Mouse (Mus musculus) lung, embryonic 14.5 days (tissue): ENCODE measurements around the gene Gng11. TPM values are rescaled to one million over a fixed set of nuclear protein-coding genes. Genes with fewer than 3 reads are reported as not detected.
A peak's percentile ranks its signal among the peaks of the same experiment; 100 is the strongest.

Experiments used
- ATAC-seq: fragments of 200-750 bp; cut with Nextera tagmentation; 2 replicates; pipeline ENCODE4 v1.8.0; 2017; ENCODE audit warnings: mild to moderate bottlenecking, moderate TSS enrichment, moderate library complexity; ENCODE audit not compliant: insufficient read depth
- DNase-seq: peaks from one replicate; pipeline ENCODE4 v3.0.0-alpha.2; 2015
- H3K27ac ChIP-seq: fragments of 300-500 bp; sonication (generic); 2 replicates; pipeline ENCODE4 v1.5.1; 2014; ENCODE audit warnings: low read depth, mild to moderate bottlenecking, moderate library complexity
- H3K27me3 ChIP-seq: fragments of 300-500 bp; sonication (generic); 2 replicates; pipeline ENCODE4 v1.6.1; 2014; ENCODE audit warnings: low read length, control low read depth; ENCODE audit not compliant: insufficient read depth
- H3K36me3 ChIP-seq: fragments of 300-500 bp; sonication (generic); 2 replicates; pipeline ENCODE4 v1.6.1; 2014; ENCODE audit warnings: control low read depth; ENCODE audit not compliant: insufficient read depth
- H3K4me1 ChIP-seq: fragments of 300-500 bp; sonication (generic); 2 replicates; pipeline ENCODE4 v1.6.1; 2014; ENCODE audit warnings: antibody characterized with exemption, control low read depth; ENCODE audit not compliant: insufficient read depth
- H3K4me2 ChIP-seq: fragments of 300-500 bp; sonication (generic); 2 replicates; pipeline ENCODE4 v1.6.1; 2014; ENCODE audit warnings: mild to moderate bottlenecking
- H3K4me3 ChIP-seq: fragments of 300-500 bp; sonication (generic); 2 replicates; pipeline ENCODE4 v1.5.1; 2014; ENCODE audit warnings: low read depth, low read length
- H3K9ac ChIP-seq: fragments of 300-500 bp; sonication (generic); 2 replicates; pipeline ENCODE4 v1.6.1; 2014
- H3K9me3 ChIP-seq: fragments of 300-500 bp; sonication (generic); 2 replicates; pipeline ENCODE4 v1.6.1; 2016; ENCODE audit warnings: low read depth, low read length, control low read depth
- CTCF ChIP-seq: IDR thresholded peaks from 2 replicates; pipeline ENCODE4 v1.5.1; 2016; ENCODE audit warnings: antibody characterized with exemption, low read depth
- WGBS: fragments of 180-500 bp; shearing (Covaris S2); extraction: QIAGEN DNeasy Blood & Tissue Kit; methylation state at CpG from one replicate; pipeline ENCODE4 v1.1.7; 2014; 5-methylcytosine and 5-hydroxymethylcytosine counted together
- polyA plus RNA-seq: library from polyadenylated mRNA; unstranded; fragments of >200 nt; fragmentation: Nextera tagmentation; extraction: Ambion mirVana; gene quantifications from 2 replicates; pipeline ENCODE4 v1.2.1, GENCODE M21; 2014

Gene Gng11
- 116 and 117 TPM in 2 replicates for polyA plus RNA-seq

DNA sequence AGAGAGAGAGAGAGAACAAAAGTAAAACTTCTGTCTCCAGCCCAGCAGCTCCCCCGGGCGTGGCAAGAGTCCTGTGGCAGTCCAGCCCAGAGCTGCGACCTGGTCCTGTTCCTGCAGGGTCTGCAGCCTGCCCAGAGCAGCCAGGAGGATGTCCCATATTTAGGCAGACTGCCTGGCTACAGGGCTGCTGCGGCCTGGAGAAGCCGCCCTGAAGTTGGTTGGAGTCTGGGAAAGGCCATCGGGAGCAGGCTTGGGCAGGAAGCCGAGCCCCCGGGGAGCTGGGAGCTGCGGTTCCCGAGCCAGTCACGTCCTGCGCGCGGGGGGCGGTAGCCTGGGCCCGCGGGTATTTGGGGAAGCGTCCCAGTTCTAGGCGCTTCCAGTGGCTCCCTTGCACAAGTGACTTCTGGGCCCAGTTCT is at the start of gene Gng11:
Gene Gng11 (plus strand): TSS at position 15 of the 417 bp plus-strand sequence.
- Histone ChIP-seq H3K9ac (peak within 1 kb of the TSS; percentile 76), H3K36me3 (no peaks in the 10 kb centered on the region), H3K4me1 (0 out of 2 replicates have a peak, but pooled peaks cover 7% of the 10 kb centered on the region), H3K27me3 (no peaks in the 10 kb centered on the region), H3K4me2 (peak within 1 kb of the TSS; percentile 72), H3K9me3 (no peaks in the 10 kb centered on the region), H3K27ac (peak within 1 kb of the TSS; percentile 90), H3K4me3 (peak within 1 kb of the TSS; percentile 51)
- ATAC-seq (peak; percentile 90), DNase-seq (peak; percentile 83)
- no peak for TF ChIP-seq CTCF
- WGBS: 0% methylated on average over 19 of the region's 19 CpGs

DNA sequence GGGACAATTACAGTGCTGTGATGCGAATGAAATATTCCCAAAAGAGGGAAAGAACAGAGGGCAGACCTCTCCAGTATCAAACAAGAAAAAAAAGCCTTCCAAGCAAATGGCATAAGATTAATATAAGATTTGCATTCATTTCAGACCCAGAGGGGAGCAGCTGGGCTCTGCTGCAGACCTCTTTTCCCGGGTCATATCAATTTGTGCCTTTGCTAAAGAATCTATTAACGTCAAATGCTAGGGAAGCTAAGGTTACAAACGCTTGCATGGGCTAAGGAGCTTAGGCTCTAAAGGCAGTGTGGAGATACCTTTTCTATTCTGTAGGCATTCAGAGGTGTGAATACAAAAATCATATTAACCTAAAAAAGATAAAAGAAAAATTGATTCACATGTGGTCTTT is 48.7 kb upstream of the Gng11 start:
- Histone ChIP-seq H3K36me3 (no peaks in the 10 kb centered on the region), H3K9ac (no peak overlapping the region), H3K27me3 (no peaks in the 10 kb centered on the region), H3K4me3 (no peak overlapping the region), H3K9me3 (no peaks in the 10 kb centered on the region), H3K4me1 (no peaks in the 10 kb centered on the region), H3K4me2 (no peak overlapping the region), H3K27ac (no peak overlapping the region)
- ATAC-seq (no peak), DNase-seq (no peak)
- no peak for TF ChIP-seq CTCF
- 58% methylated on average over 4 of the region's 4 CpGs for WGBS

DNA sequence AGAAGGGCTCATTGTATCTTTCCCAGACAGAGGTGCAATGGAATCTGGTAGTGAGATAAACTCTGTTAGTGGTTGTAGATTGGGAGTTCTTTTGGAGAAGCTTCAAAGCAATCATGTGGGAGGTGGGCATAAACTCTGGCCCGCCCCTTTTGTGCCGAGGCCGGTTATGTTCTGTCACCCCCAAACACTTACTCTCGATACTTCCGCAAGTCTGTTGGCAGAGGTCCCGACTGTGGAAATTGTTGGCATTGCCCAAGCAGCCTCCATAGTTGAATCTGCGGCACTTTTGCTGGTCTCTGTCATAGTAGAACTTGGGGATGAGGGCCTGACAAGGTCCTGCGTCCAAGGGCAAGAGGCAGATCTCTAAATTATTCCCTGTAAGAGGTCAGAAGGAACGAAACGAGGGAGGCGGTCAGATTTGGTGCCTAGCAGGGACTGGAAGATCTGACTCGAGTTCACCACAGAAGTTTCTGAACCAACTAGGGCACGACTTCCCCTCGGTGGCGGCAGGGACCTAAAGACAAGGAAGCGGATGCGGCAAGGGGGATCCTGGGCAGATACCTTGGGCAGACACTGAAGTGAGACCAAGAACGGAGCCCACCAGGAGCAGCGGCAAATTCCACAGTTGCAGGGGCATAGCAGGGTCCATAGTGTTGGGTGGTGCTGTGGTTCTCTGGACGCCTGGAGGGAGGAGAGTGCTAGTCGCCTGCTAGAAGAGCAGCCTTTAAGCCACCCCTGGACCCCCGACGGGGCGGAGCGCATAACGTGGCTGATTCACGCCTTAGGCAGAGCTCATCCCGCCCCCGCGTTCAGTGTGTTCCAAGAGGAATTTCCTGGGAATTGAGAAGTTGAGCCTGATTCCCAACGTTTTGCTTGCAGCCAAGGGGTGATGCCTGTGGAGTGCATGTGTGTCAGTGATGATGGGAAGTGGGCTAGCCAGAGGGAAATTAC is 35.8 kb upstream of the Gng11 start:
- TF ChIP-seq CTCF: no peak
- H3K4me3 ChIP-seq: peak overlapping the region; percentile 26
- H3K4me2 ChIP-seq: peak overlapping the region; percentile 55
- no peaks in the 10 kb centered on the region for H3K9me3 ChIP-seq
- H3K27me3 ChIP-seq: no peaks in the 10 kb centered on the region
- H3K9ac ChIP-seq: no peak overlapping the region
- H3K27ac ChIP-seq: no peak overlapping the region
- DNase-seq (peak; percentile 67), ATAC-seq (peak; percentile 66; the same call in 1 of the 2 replicates)
- 17% methylated on average over 31 of the region's 31 CpGs for WGBS
- no peaks in the 10 kb centered on the region for H3K4me1 ChIP-seq
- H3K36me3 ChIP-seq: no peaks in the 10 kb centered on the region

DNA sequence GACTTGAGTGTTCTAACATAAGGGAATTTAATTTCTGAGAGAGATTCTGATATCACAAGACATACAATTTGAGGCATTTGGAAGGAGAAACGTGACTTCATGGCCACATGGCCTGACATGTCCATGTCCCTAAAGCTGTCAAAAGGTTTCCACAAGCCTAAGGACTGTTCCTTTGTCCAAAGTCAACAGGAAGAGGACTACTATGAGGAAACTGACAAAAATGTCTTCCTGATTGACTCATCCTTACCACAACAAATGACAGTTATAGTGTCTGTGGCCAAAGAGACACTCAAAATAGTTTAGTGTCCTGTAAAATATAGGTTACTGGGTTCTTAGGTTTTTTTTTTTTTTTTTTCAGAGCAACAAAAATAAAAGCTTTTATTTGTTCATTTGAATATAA is 30.0 kb upstream of the Gng11 start:
- Histone ChIP-seq H3K4me3 (no peak overlapping the region), H3K9ac (no peak overlapping the region), H3K4me2 (no peak overlapping the region), H3K27ac (no peak overlapping the region), H3K27me3 (no peaks in the 10 kb centered on the region), H3K36me3 (no peaks in the 10 kb centered on the region), H3K9me3 (no peaks in the 10 kb centered on the region), H3K4me1 (no peaks in the 10 kb centered on the region)
- ATAC-seq: no peak
- TF ChIP-seq CTCF: no peak
- 62% methylated on average over 1 of the region's 1 CpGs for WGBS
- DNase-seq: no peak

DNA sequence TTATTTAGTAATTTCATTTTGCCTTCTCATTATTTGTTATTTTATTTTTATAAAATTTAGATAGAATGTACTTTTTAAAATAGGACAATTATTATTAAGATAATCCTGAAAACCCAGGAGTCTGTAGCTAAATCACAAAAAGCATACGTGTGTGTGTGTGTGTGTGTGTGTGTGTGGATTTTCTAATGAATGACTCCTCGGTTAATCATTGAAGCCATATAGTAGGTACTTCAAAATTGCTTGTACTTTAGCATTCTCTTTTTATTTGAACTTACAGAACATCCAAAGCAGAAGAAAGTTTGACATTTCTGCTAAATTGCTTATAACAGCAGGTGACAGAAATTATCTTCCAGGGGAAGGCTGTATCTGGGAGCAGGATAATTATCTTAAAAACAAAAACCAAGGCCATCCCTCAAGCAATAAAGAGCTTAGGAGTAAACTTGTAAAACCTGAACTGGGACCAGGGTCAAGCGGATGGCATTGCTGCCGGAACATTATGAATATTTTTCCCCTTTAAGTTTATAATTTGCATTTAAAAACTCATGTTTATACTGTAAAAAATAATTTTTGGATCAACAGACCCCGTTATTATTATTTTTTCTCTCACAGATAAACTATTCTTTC is 20.9 kb upstream of the Gng11 start:
- no peak for TF ChIP-seq CTCF
- no peak overlapping the region for H3K4me2 ChIP-seq
- no peak for ATAC-seq
- no peaks in the 10 kb centered on the region for H3K9me3 ChIP-seq
- H3K36me3 ChIP-seq: no peaks in the 10 kb centered on the region
- H3K9ac ChIP-seq: no peak overlapping the region
- no peak overlapping the region for H3K4me3 ChIP-seq
- no peaks in the 10 kb centered on the region for H3K4me1 ChIP-seq
- WGBS: 84% methylated on average over 5 of the region's 5 CpGs
- no peak for DNase-seq
- no peak overlapping the region for H3K27ac ChIP-seq
- no peaks in the 10 kb centered on the region for H3K27me3 ChIP-seq

DNA sequence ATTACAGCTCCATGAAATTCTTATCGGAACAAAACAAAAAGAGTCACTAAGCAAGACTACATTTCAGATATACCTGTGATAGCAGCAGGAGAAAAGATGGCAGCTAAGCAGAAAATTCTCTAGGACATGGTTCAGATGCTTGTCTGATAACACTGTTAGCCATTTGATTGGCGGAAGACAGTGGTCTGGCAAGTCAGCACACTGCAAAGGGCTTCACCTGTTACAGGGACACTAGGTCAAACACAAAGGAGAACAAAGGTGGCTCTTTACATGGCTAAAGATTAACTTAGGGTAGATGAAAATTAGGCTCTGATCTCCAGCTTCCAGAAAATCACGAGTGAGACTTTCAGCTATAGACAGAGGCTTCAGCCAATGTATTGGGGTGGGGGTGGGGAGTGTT is 15.0 kb upstream of the Gng11 start, which contains the start of gene Tfpi2:
Gene Tfpi2 (minus strand): TSS at position 170 of the 400 bp plus-strand sequence.
- TF ChIP-seq CTCF: no peak
- no peaks in the 10 kb centered on the region for H3K4me1 ChIP-seq
- no peaks in the 10 kb centered on the region for H3K9me3 ChIP-seq
- ATAC-seq (no peak), DNase-seq (no peak)
- H3K9ac ChIP-seq: no peak within 1 kb of the TSS
- no peak within 1 kb of the TSS for H3K27ac ChIP-seq
- no peaks in the 10 kb centered on the region for H3K27me3 ChIP-seq
- H3K4me3 ChIP-seq: no peak within 1 kb of the TSS
- H3K4me2 ChIP-seq: no peak within 1 kb of the TSS
- 66% methylated on average over 3 of the region's 3 CpGs for WGBS
- no peaks in the 10 kb centered on the region for H3K36me3 ChIP-seq

DNA sequence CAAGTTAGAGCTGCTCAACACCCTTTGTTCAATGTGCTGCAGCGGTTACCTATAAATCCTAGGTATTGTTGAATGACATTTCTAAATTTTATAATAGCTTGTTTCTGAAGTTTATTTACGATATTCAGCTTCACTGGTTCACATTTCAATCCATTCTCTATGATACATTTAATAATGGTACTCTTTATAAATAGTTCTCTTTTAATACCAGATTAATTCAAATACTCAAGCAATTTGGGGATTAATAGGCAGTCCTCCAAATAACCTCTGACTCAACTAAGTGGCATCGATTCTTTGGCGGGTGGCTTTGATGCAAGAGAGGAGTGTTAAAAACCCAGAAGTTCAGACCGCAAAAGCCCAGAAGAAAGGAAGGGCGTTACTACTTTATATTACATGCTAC is 10.2 kb upstream of the Gng11 start, which contains the start of gene Gngt1:
Gene Gngt1 (plus strand): TSS at position 301 of the 400 bp plus-strand sequence.
- H3K9me3 ChIP-seq: no peaks in the 10 kb centered on the region
- no peaks in the 10 kb centered on the region for H3K4me1 ChIP-seq
- ATAC-seq (no peak), DNase-seq (no peak)
- H3K4me3 ChIP-seq: no peak within 1 kb of the TSS
- H3K27me3 ChIP-seq: no peaks in the 10 kb centered on the region
- no peak within 1 kb of the TSS for H3K27ac ChIP-seq
- 83% methylated on average over 6 of the region's 6 CpGs for WGBS
- no peak for TF ChIP-seq CTCF
- H3K9ac ChIP-seq: no peak within 1 kb of the TSS
- H3K36me3 ChIP-seq: no peaks in the 10 kb centered on the region
- H3K4me2 ChIP-seq: no peak within 1 kb of the TSS
